Mouse (Mus musculus): Measurements from ENCODE around the gene Fam50b.

Fam50b gene

GRCm38 (mm10) chr13:34738699-34738973, 4.0 kb downstream of the Fam50b start:
- DNase-seq (ENCODE audit: low read depth, low spot score), result no peak

DNA sequence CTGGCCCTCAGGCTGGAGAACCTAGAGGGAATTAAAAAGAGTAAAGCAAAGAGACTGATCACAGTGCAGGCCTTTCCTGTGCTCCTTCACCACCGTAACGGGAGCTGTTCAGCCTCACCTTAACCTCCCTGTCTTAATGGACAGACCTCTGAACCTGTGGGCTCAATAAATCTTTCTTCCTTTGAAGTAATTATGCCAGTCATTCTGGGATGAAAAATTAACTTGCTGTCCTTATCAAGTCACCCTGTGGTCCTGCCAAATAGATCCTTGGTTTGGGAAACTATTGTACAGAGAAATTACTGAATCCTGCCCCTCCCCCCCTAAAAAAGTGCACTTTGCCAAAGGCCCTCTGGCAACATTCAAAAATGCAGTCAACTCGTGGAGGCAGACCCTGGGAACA, 4.4 kb downstream of the Fam50b start:
- no peak for DNase-seq (ENCODE audit: low read depth, low spot score)

DNA sequence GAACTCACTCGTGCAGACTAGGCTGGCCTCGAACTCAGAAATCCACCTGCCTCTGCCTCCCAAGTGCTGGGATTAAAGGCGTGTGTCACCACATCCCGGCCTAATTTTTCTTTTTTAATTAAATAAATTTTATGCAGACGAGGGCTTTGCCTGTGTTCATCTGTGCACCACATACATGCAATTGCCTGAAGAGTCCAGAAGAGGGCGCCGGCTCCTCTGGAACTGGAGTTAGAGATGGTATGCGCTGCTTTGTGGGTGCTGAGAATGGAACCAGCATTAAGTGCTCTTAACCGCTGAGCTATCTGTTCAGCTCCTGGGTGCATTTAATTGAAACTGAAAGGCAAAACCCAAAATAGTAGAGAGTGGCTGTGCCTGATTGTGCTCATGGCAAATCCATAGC, 6.6 kb downstream of the Fam50b start:
- no peak for DNase-seq (ENCODE audit: low read depth, low spot score)

- DNase-seq (ENCODE audit: low read depth, low spot score), result no peak
Measured at GRCm38 (mm10) chr13:34741813-34742568, 7.3 kb downstream of the Fam50b start.

DNA sequence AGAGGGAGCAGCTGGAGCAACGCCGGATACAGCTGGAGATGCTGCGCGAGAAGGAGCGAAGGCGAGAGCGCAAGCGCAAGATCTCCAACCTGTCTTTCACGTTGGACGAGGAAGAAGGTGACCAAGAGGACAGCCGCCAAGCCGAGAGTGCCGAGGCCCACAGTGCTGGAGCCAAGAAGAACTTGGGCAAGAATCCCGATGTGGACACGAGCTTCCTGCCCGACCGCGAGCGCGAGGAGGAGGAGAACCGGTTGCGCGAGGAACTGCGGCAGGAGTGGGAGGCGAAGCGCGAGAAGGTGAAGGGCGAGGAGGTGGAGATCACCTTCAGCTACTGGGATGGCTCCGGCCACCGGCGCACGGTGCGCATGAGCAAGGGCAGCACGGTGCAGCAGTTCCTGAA, 12.2 kb downstream of the Fam50b start:
- DNase-seq (ENCODE audit: low read depth, low spot score), result no peak

DNA sequence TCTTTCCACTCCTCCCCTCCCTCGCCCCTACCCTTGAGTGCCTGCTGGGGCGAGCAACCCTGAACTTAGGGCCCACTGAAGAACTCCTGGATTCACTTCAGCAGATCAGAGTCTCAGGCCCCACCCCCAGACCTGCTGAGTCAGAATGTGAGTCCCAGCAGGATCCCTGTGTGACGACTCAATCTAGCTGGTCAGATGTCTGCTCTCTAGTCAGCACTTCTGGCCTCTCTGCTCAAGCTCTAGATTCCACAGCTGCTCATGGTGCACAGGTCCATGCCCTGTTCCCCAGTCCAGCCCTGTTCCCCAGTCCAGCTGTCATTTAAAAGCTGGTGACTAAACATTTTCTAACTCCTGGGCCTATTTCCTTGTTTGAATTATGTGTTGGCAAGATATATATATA, 13.9 kb downstream of the Fam50b start:
- DNase-seq (ENCODE audit: low read depth, low spot score), result no peak

DNA sequence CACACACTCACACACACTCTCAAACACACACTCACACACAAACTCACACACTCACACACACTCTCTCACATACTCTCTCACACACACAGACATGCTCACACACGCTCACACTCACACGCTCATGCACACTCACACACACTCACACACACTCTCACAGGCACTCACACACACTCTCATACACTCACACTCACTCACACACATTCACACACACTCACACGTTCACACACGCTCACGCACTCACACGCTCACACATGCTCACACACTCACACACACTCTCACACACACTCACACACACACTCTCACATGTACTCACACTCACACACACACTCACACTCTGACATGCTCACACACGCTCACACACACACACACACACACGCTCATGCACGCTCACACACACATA, 24.6 kb downstream of the Fam50b start:
- no peak for DNase-seq (ENCODE audit: low read depth, low spot score)

GRCm38 (mm10) chr13:34760518-34761287, 26.1 kb downstream of the Fam50b start:
- DNase-seq (ENCODE audit: low read depth, low spot score), result no peak

DNA sequence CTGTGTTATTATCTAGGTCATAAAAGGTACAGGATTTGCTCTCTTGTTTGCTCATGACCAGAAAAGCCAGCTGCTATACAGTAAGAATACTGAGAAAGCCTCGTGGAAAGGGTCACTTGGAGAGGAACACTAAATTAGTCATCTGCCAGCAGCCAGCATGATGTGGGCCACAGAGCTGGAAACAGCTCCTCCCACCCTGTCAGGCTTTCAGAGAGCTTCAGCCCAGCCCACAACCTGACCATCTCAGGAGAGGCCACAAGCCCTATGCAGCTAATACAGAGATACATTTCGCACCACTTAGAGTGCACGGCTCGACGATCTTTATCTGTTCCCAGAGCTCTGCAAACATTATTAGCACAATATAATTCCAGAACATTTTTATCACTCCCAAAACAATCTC, 27.5 kb downstream of the Fam50b start:
- DNase-seq (ENCODE audit: low read depth, low spot score), result no peak

DNA sequence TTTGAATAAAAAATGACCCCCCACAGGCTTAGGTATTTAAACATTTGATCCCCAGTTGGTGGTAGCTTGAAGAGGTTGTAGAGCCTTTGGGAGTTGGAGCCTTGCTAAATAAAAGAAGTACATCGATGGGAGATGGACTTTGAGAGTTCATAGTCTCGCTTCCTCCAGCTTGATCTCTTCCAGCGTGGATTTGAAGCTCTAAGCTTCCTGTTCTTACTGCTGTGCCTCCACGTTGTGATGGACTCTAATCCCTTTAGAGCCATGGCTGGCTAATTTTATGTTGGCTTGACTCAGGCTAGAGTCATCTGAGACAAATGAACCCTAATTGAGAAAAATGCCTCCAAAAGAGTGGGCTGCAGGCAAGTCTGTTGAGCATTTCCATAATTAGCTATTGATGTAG, 28.2 kb downstream of the Fam50b start:
- no peak for DNase-seq (ENCODE audit: low read depth, low spot score)

DNA sequence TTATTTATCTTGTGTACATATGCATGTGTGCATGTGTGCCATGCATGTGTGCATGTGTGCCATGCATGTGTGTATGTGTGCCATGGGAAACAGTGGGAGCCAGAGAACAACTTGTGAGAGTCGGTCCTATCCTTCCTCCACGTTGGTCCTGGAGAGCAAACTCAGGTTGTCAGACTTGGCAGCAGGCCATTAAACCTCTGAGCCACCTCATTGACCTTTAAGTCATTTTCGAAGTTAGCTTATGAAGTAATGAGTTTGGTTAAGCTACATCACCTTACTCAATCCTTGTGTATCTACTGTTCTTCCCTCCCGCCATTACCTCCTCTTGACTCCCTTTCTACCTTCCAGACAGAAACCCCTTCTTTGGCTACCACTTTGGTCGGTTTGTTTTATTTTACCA, 30.6 kb downstream of the Fam50b start:
- DNase-seq (ENCODE audit: low read depth, low spot score), result no peak

DNA sequence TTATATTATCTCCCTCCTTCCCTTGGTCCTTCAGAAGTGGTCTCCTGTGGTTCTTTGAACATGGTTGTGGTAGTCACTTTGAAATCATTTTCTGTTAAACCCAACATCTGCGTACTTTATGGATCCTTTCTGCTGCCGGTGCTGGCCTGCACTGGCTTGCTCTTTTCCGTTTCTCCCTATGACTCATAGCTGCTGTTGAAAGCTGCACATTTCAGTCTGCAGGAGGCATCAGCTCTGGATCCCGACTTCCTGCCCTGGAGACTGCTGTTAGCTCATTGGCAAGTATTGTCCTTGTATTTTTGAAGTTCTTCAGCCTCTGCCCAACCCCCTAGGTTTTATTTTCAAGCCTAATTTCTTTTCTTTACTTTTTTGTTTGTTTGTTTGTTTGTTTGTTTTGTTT, 31.9 kb downstream of the Fam50b start:
- DNase-seq (ENCODE audit: low read depth, low spot score), result no peak

GRCm38 (mm10) chr13:34767527-34768292, 33.1 kb downstream of the Fam50b start:
- DNase-seq (ENCODE audit: low read depth, low spot score), result no peak

GRCm38 (mm10) chr13:34776767-34777166, 42.1 kb downstream of the Fam50b start:
- DNase-seq (ENCODE audit: low read depth, low spot score), result no peak

DNA sequence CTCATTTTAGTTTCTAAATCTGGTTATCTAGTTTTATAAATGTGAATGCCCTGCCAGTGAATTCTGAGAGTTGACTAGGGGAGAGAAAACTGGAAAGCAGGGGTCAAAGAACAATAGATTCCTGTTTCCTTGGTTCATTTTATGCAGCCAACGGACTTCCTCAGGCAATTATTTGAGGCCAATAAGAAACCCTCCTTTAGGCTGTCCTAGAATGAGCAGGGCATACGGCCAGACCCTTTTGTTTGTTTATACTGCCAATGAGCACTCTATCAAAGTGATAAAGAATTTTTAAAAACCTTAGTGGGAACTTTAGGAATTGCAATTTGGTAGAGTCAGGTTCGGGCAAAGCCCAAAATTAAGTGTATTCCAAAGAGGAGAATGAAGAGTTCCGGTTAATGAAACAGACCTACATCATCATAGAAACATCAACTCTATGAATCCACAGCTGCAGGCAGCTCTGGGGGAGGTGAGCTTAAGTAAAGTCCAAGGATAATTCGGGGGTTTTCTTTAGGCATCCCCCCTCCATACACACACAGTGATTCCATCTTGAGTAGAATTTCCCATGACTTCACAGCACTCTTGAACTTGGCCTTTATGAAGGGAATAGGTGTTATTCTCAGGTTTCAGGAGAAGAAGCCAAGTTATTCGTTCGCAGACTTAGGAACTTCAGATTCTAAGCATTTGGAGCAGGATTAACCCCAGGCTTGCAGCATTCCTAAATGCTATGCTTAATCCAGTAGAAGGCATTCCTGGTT, 46.4 kb downstream of the Fam50b start:
- no peak for DNase-seq (ENCODE audit: low read depth, low spot score)

DNA sequence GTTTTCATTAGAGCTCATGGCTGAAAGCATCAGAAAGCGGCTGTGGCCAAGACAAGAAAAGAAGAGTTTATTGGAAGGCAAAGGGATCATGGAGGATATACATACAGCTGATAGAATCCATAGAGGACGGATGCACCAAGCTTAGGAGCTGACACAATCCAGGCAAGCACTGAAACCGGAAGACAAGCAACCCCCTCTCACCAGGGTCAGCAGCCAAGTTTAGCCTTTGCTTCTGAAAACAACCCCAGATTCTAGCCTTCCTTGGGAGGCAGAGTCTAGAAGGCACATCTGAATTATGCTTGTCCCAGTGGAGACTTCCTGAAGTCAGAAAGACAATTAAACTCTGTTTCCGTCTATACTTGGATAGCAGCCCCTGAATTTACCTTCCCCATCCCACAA, 47.0 kb downstream of the Fam50b start:
- no peak for DNase-seq (ENCODE audit: low read depth, low spot score)

DNA sequence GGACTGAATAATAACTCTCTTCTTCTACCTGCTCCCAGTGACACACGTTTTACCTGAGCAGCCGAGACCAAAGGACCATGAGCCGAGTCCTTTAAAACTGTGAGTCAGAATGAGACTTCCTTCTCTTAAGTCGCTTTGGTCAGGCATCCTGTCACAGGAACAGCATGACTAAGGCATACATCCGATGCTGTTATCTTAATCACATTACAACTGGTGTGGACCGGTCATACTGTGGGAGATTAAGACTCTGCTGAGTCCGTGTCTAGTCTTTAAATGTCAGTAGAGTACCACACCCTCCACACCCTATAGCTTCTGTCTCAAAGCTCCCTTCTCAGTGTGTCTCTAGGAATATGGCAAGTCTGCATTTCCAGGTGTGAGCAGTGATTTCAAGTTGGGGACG, 50.2 kb downstream of the Fam50b start:
- DNase-seq (ENCODE audit: low read depth, low spot score), result no peak

GRCm38 (mm10) chr13:34786634-34787033, 52.0 kb downstream of the Fam50b start:
- DNase-seq (ENCODE audit: low read depth, low spot score), result no peak

GRCm38 (mm10) chr13:34787546-34787945, 52.9 kb downstream of the Fam50b start:
- DNase-seq (ENCODE audit: low read depth, low spot score), result no peak

- no peak for DNase-seq (ENCODE audit: low read depth, low spot score)
Measured at GRCm38 (mm10) chr13:34789176-34789818, 54.6 kb downstream of the Fam50b start.

DNA sequence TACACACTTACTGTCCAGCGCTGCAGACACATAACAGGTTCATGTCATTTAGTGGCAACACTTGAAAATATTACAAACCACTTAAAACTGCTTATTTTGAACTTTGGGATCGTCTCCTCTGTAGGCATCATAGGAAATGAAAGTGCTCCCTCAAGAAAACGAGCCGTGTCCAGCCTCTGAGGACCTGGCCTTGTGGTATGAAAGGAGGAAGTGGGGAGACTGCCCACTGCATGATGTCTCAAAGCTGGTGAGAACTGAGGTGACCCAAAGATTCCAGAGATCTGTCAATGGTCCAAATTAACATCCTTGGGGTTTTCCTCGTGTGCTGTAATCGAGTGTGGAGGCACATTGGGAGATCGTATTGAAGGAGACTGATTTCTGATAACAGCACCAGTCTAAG, 58.4 kb downstream of the Fam50b start:
- DNase-seq (ENCODE audit: low read depth, low spot score), result no peak

DNA sequence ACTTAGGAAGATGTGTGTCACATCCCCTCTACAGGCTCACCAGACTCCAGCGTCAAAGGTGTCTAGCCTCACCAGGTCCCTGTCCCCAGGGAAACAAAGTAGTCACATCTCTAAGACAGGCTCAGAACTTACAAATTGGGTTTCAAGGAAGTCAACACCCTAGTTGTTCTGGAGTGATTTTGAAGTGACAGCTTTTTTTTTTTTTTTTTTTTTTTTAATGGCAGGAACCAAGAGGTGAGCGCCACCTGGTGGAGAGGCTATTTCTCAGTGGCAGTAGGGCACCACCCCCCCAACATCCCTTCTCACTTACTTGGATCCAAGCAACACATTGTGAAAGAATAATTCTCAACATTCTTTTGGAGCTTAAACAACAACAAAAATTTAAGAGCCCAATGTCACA, 59.2 kb downstream of the Fam50b start:
- no peak for DNase-seq (ENCODE audit: low read depth, low spot score)

All from brain, embryonic 18.5 days (tissue).